In the genomic region with DNA sequence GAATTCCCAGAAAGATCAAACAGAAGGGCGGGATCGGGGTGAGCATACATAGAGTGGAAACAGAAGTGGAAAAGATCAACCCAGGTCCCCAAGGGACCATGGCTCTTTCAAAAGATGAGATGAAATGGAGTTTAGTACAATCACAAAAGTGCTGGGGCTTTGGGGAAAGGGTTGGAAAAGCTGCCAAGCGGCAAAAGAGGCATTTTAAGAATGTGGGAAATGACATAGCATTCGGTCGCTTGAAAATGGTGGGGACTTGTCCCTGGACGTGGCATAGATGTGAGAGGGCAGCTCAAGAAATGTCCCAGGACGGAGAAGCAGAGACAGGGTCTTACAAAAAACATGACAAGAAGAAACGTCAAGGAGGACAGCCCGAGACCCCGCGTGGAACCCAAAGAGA, we compare ENCODE assay signal across 8 mouse cellular contexts. TPM values are rescaled to one million over a fixed set of nuclear protein-coding genes. Genes with fewer than 3 reads are reported as not detected.
DNase-seq lines count a peak whose midpoint lies in the region; ATAC-seq and TF ChIP-seq lines count a peak whose summit lies in the region.

No protein-coding gene starts in this region.

- ATAC-seq in lung, embryonic 15.5 days (ENCODE audit: borderline replicate concordance, extremely low read depth, low FRiP score, low TSS enrichment), result no peak
- no peak for ATAC-seq in embryonic facial prominence, embryonic 14.5 days (ENCODE audit: low read depth)

- peaks cover 42% of the 10 kb centered on the region for H3K36me3 ChIP-seq in lung, embryonic 15.5 days
- peaks cover 52% of the 10 kb centered on the region for H3K36me3 ChIP-seq in embryonic facial prominence, embryonic 14.5 days (ENCODE audit: control insufficient read depth, insufficient read depth, low read length)
- peaks cover 67% of the 10 kb centered on the region for H3K36me3 ChIP-seq in limb, embryonic 10.5 days

- H3K27ac ChIP-seq in lung, embryonic 15.5 days, result peak overlapping the region; percentile 97
- peak overlapping the region; percentile 98 for H3K27ac ChIP-seq in embryonic facial prominence, embryonic 14.5 days (replicated peaks; ENCODE audit: low read depth, low read length)
- H3K27ac ChIP-seq in limb, embryonic 10.5 days, result peak overlapping the region; percentile 89
- peak overlapping the region; percentile 89 for H3K27ac ChIP-seq in olfactory bulb, adult 2 months (ENCODE audit: insufficient read depth, low read depth, low read length)

- no peak for TF ChIP-seq CTCF in olfactory bulb, adult 2 months (IDR thresholded peaks at IDR 0.05; ENCODE audit: insufficient read depth, low read depth, low read length)

- peaks cover 26% of the 10 kb centered on the region for H3K4me1 ChIP-seq in lung, embryonic 15.5 days
- H3K4me1 ChIP-seq in embryonic facial prominence, embryonic 14.5 days (ENCODE audit: control insufficient read depth, insufficient read depth, low read length), result peaks cover 14% of the 10 kb centered on the region; the same call in 1 of the 2 replicates
- H3K4me1 ChIP-seq in limb, embryonic 10.5 days, result peaks cover 32% of the 10 kb centered on the region
- H3K4me1 ChIP-seq in olfactory bulb, adult 2 months (ENCODE audit: control insufficient read depth, insufficient read depth, low read length), result peaks cover 33% of the 10 kb centered on the region

- TF ChIP-seq POLR2A in olfactory bulb, adult 2 months (IDR thresholded peaks at IDR 0.05; ENCODE audit: insufficient read depth, low read depth, low read length), result no peak

- peak overlapping the region; percentile 60 for H3K9ac ChIP-seq in lung, embryonic 15.5 days
- peak overlapping the region; percentile 75 for H3K9ac ChIP-seq in embryonic facial prominence, embryonic 14.5 days (ENCODE audit: low read depth, low read length)

- no peaks in the 10 kb centered on the region for H3K27me3 ChIP-seq in lung, embryonic 15.5 days
- H3K27me3 ChIP-seq in embryonic facial prominence, embryonic 14.5 days (replicated peaks; ENCODE audit: control insufficient read depth, insufficient read depth, low read length), result no peaks in the 10 kb centered on the region
- no peaks in the 10 kb centered on the region for H3K27me3 ChIP-seq in limb, embryonic 10.5 days (ENCODE audit: low read depth, poor library complexity, severe bottlenecking)

- H3K9me3 ChIP-seq in lung, embryonic 15.5 days, result no peaks in the 10 kb centered on the region
- H3K9me3 ChIP-seq in embryonic facial prominence, embryonic 14.5 days (ENCODE audit: control insufficient read depth, low read length), result no peaks in the 10 kb centered on the region
- no peaks in the 10 kb centered on the region for H3K9me3 ChIP-seq in limb, embryonic 10.5 days (replicated peaks)

- H3K4me2 ChIP-seq in lung, embryonic 15.5 days, result peak overlapping the region; percentile 71
- H3K4me2 ChIP-seq in embryonic facial prominence, embryonic 14.5 days (ENCODE audit: low read depth, low read length), result peak overlapping the region; percentile 78

- 3% methylated on average over 11 of the region's 11 CpGs for WGBS in lung, embryonic 15.5 days
- 3% methylated on average over 11 of the region's 11 CpGs for WGBS in embryonic facial prominence, embryonic 14.5 days
- 12% methylated on average over 11 of the region's 11 CpGs for WGBS in limb, embryonic 10.5 days
- WGBS in olfactory bulb, adult 2 months, result 3% methylated on average over 11 of the region's 11 CpGs

- peak overlapping the region; percentile 56 for H3K4me3 ChIP-seq in lung, embryonic 15.5 days
- peak overlapping the region; percentile 58 for H3K4me3 ChIP-seq in embryonic facial prominence, embryonic 14.5 days (ENCODE audit: low read depth, low read length)
- H3K4me3 ChIP-seq in limb, embryonic 10.5 days, result peak overlapping the region; percentile 66
- H3K4me3 ChIP-seq in olfactory bulb, adult 2 months (ENCODE audit: insufficient read depth, low read depth, low read length), result peak overlapping the region; percentile 60

- no peak for DNase-seq in lung, postnatal 10 days
- DNase-seq in embryonic facial prominence, embryonic 14.5 days (ENCODE audit: low spot score), result peak; percentile 28
- DNase-seq in limb, embryonic 10.5 days (ENCODE audit: low spot score), result no peak
- DNase-seq in layer of hippocampus, adult 11-12 months (ENCODE audit: low spot score), result no peak
- no peak for DNase-seq in adrenal gland, adult 8-10 months
- no peak for DNase-seq in urinary bladder, postnatal 36 days (ENCODE audit: low spot score in 2 of 2)

RNA-seq across cellular contexts. Expression of a gene that starts 0.5 kb away (rescaled TPM):
- polyA plus RNA-seq in lung, embryonic 15.5 days (2015; fragmentation: Nextera tagmentation; extraction: Ambion mirVana), result 137 and 153 TPM in 2 replicates
- polyA plus RNA-seq in embryonic facial prominence, embryonic 14.5 days (2014; fragmentation: Nextera tagmentation; extraction: Ambion mirVana), result 137 and 143 TPM in 2 replicates
- 157 and 168 TPM in 2 replicates for polyA plus RNA-seq in limb, embryonic 10.5 days (2016; fragmentation: Nextera tagmentation; extraction: Ambion mirVana)
- polyA plus RNA-seq in olfactory bulb, adult 2 months (2012; ENCODE audit: insufficient read depth, insufficient read length, low replicate concordance, missing spikeins), result not detected in 2 replicates
- total RNA-seq in adrenal gland, adult 8-10 months (2022), result 100 to 1,000 TPM in 2 of 4 experiments, 10 to 100 TPM in 2; 83.2 to 116 (median 99.0) TPM

RNA-seq across cellular contexts. Expression of a gene that starts 0.9 kb away (rescaled TPM):
- 245 and 260 TPM in 2 replicates for polyA plus RNA-seq in lung, embryonic 15.5 days (2015; fragmentation: Nextera tagmentation; extraction: Ambion mirVana)
- polyA plus RNA-seq in embryonic facial prominence, embryonic 14.5 days (2014; fragmentation: Nextera tagmentation; extraction: Ambion mirVana), result 218 and 243 TPM in 2 replicates
- polyA plus RNA-seq in limb, embryonic 10.5 days (2016; fragmentation: Nextera tagmentation; extraction: Ambion mirVana), result 122 and 131 TPM in 2 replicates
- polyA plus RNA-seq in olfactory bulb, adult 2 months (2012; ENCODE audit: insufficient read depth, insufficient read length, low replicate concordance, missing spikeins), result not detected in 2 replicates
- total RNA-seq in adrenal gland, adult 8-10 months (2022), result 100 to 1,000 TPM; 197 to 273 (median 224) TPM

RNA-seq across cellular contexts. Expression of a gene that starts 12.6 kb away (rescaled TPM):
- polyA plus RNA-seq in lung, embryonic 15.5 days (2015; fragmentation: Nextera tagmentation; extraction: Ambion mirVana), result 9.3 and 9.5 TPM in 2 replicates
- 4.7 and 4.8 TPM in 2 replicates for polyA plus RNA-seq in embryonic facial prominence, embryonic 14.5 days (2014; fragmentation: Nextera tagmentation; extraction: Ambion mirVana)
- 6.2 and 7.0 TPM in 2 replicates for polyA plus RNA-seq in limb, embryonic 10.5 days (2016; fragmentation: Nextera tagmentation; extraction: Ambion mirVana)
- not detected in 2 replicates for polyA plus RNA-seq in olfactory bulb, adult 2 months (2012; ENCODE audit: insufficient read depth, insufficient read length, low replicate concordance, missing spikeins)
- total RNA-seq in adrenal gland, adult 8-10 months (2022), result 10 to 100 TPM; 38.3 to 45.1 (median 44.1) TPM

RNA-seq across cellular contexts. Expression of a gene that starts 16.2 kb away (rescaled TPM):
- polyA plus RNA-seq in lung, embryonic 15.5 days (2015; fragmentation: Nextera tagmentation; extraction: Ambion mirVana), result 2.5 and 3.4 TPM in 2 replicates
- polyA plus RNA-seq in embryonic facial prominence, embryonic 14.5 days (2014; fragmentation: Nextera tagmentation; extraction: Ambion mirVana), result 3.4 and 4.8 TPM in 2 replicates
- polyA plus RNA-seq in limb, embryonic 10.5 days (2016; fragmentation: Nextera tagmentation; extraction: Ambion mirVana), result 0.76 and 0.93 TPM in 2 replicates
- not detected in 2 replicates for polyA plus RNA-seq in olfactory bulb, adult 2 months (2012; ENCODE audit: insufficient read depth, insufficient read length, low replicate concordance, missing spikeins)
- total RNA-seq in adrenal gland, adult 8-10 months (2022), result not detected

RNA-seq across cellular contexts. Expression of a gene that starts 25.3 kb away (rescaled TPM):
- polyA plus RNA-seq in lung, embryonic 15.5 days (2015; fragmentation: Nextera tagmentation; extraction: Ambion mirVana), result 0.13 and 0.22 TPM in 2 replicates
- polyA plus RNA-seq in embryonic facial prominence, embryonic 14.5 days (2014; fragmentation: Nextera tagmentation; extraction: Ambion mirVana), result 1.0 and 1.6 TPM in 2 replicates
- 0.11 TPM in 1 of 2 replicates, not detected in the other for polyA plus RNA-seq in limb, embryonic 10.5 days (2016; fragmentation: Nextera tagmentation; extraction: Ambion mirVana)
- not detected in 2 replicates for polyA plus RNA-seq in olfactory bulb, adult 2 months (2012; ENCODE audit: insufficient read depth, insufficient read length, low replicate concordance, missing spikeins)
- under 1 TPM in 2 of 4 experiments, not detected in 2; 0.14 to 0.24 TPM for total RNA-seq in adrenal gland, adult 8-10 months (2022)

Comparison
In these comparisons a context has a peak if more than half of its experiments do, and no peak if none do; other contexts are left out.
1. RNA of a gene that starts 0.5 kb away (polyA plus RNA-seq): 157 to 168 TPM in limb, embryonic 10.5 days, 137 to 153 TPM in lung, embryonic 15.5 days and 137 to 143 TPM in embryonic facial prominence, embryonic 14.5 days; not detected in olfactory bulb, adult 2 months; every median in the first group is over 100 times any median in the second.
2. Peak in every context shown above with its lines, with median percentiles within 50 percentile points of each other: H3K27ac ChIP-seq and H3K4me3 ChIP-seq.